Mouse (Mus musculus) limb, embryonic 10.5 days (tissue): ENCODE measurements around the gene Rab6a. TPM values are rescaled to one million over a fixed set of nuclear protein-coding genes. Genes with fewer than 3 reads are reported as not detected.

Experiments
- DNase-seq: peaks from one replicate; pipeline ENCODE4 v3.0.0-alpha.2; 2017; ENCODE audit warnings: low spot score
- H3K27ac ChIP-seq: fragments of 300-500 bp; sonication (generic); 2 replicates; pipeline ENCODE4 v1.5.1; 2016; ENCODE audit warnings: mild to moderate bottlenecking
- H3K27me3 ChIP-seq: fragments of 300-500 bp; sonication (generic); 2 replicates; pipeline ENCODE4 v1.6.1; 2016; ENCODE audit warnings: low read depth, mild to moderate bottlenecking; ENCODE audit not compliant: poor library complexity, severe bottlenecking
- H3K36me3 ChIP-seq: fragments of 300-500 bp; sonication (generic); 2 replicates; pipeline ENCODE4 v1.6.1; 2016; ENCODE audit warnings: mild to moderate bottlenecking, moderate library complexity
- H3K4me1 ChIP-seq: fragments of 300-500 bp; sonication (generic); 2 replicates; pipeline ENCODE4 v1.6.1; 2016
- H3K4me3 ChIP-seq: fragments of 300-500 bp; sonication (generic); 2 replicates; pipeline ENCODE4 v1.5.1; 2016; ENCODE audit warnings: mild to moderate bottlenecking, moderate library complexity
- H3K9me3 ChIP-seq: fragments of 300-500 bp; sonication (generic); replicated peaks from 2 replicates; pipeline ENCODE4 v1.6.1; 2016; ENCODE audit warnings: mild to moderate bottlenecking
- WGBS: fragments of 180-500 bp; shearing (Covaris S2); methylation state at CpG from one replicate; pipeline ENCODE4 v1.1.7; 2016; 5-methylcytosine and 5-hydroxymethylcytosine counted together
- polyA plus RNA-seq: library from polyadenylated mRNA; unstranded; fragments of >200 nt; fragmentation: Nextera tagmentation; extraction: Ambion mirVana; gene quantifications from 2 replicates; pipeline ENCODE4 v1.2.1, GENCODE M21; 2016

Gene Rab6a
- polyA plus RNA-seq, 1 experiment from 2014 or later, result 92.3 TPM

GRCm38 (mm10) chr7:100590504-100590844 is 16.7 kb upstream of the Rab6a start:
- Histone ChIP-seq H3K27ac (peak overlapping the region; percentile 87), H3K36me3 (no peaks in the 10 kb centered on the region)
- WGBS, result 43% methylated on average over 7 of the region's 7 CpGs

GRCm38 (mm10) chr7:100590845-100591521 is 16.2 kb upstream of the Rab6a start:
- peak; percentile 82 for DNase-seq
- Histone ChIP-seq H3K9me3 (no peaks in the 10 kb centered on the region), H3K27ac (peak overlapping the region; percentile 87), H3K36me3 (no peaks in the 10 kb centered on the region), H3K27me3 (no peaks in the 10 kb centered on the region), H3K4me1 (0 out of 2 replicates have a peak, but pooled peaks cover 3% of the 10 kb centered on the region), H3K4me3 (peak overlapping the region; percentile 64)
- WGBS, result under 1% methylated on average over 16 of the region's 20 CpGs

More at GRCm38 (mm10) chr7:100590504-100590844, 16.7 kb upstream of the Rab6a start:
- H3K9me3 ChIP-seq, result no peaks in the 10 kb centered on the region
- DNase-seq, result no peak
- H3K4me3 ChIP-seq, result peak overlapping the region; percentile 64
- no peaks in the 10 kb centered on the region for H3K27me3 ChIP-seq
- H3K4me1 ChIP-seq, result 0 out of 2 replicates have a peak, but pooled peaks cover 3% of the 10 kb centered on the region

- Histone ChIP-seq H3K9me3 (no peaks in the 10 kb centered on the region), H3K36me3 (no peaks in the 10 kb centered on the region), H3K4me3 (peak overlapping the region; percentile 64), H3K4me1 (0 out of 2 replicates have a peak, but pooled peaks cover 3% of the 10 kb centered on the region), H3K27me3 (no peaks in the 10 kb centered on the region), H3K27ac (peak overlapping the region; percentile 87; the same call in 1 of the 2 replicates)
- no peak for DNase-seq
- WGBS, result 10% methylated on average over 2 of the region's 2 CpGs
Measured at GRCm38 (mm10) chr7:100591522-100591852, 15.7 kb upstream of the Rab6a start.

- H3K36me3 ChIP-seq, result no peaks in the 10 kb centered on the region
- no peak for DNase-seq
Measured at GRCm38 (mm10) chr7:100593349-100593748, 13.9 kb upstream of the Rab6a start.

GRCm38 (mm10) chr7:100600211-100600610 is 7.0 kb upstream of the Rab6a start:
- no peak for DNase-seq
- H3K9me3 ChIP-seq, result no peaks in the 10 kb centered on the region
- no peaks in the 10 kb centered on the region for H3K4me1 ChIP-seq
- H3K27ac ChIP-seq, result no peak overlapping the region
- H3K36me3 ChIP-seq, result no peaks in the 10 kb centered on the region
- WGBS, result 88% methylated on average over 5 of the region's 5 CpGs
- H3K27me3 ChIP-seq, result 0 out of 2 replicates have a peak, but pooled peaks cover 5% of the 10 kb centered on the region
- no peak overlapping the region for H3K4me3 ChIP-seq

More at GRCm38 (mm10) chr7:100593349-100593748, 13.9 kb upstream of the Rab6a start:
- H3K4me1 ChIP-seq, result 0 out of 2 replicates have a peak, but pooled peaks cover 3% of the 10 kb centered on the region
- H3K9me3 ChIP-seq, result no peaks in the 10 kb centered on the region
- H3K27me3 ChIP-seq, result no peaks in the 10 kb centered on the region
- H3K27ac ChIP-seq, result no peak overlapping the region
- H3K4me3 ChIP-seq, result no peak overlapping the region

GRCm38 (mm10) chr7:100608130-100608741 is 1.0 kb downstream of the Rab6a start, which contains the start of gene Mrpl48:
Mrpl48 (minus strand) TSS chr7:100608301.
- peak within 1 kb of the TSS; percentile 98 for H3K27ac ChIP-seq
- no peaks in the 10 kb centered on the region for H3K9me3 ChIP-seq
- peaks cover 21% of the 10 kb centered on the region for H3K4me1 ChIP-seq
- H3K4me3 ChIP-seq, result peak within 1 kb of the TSS; percentile 99
- peak; percentile 71 for DNase-seq
- H3K27me3 ChIP-seq, result 0 out of 2 replicates have a peak, but pooled peaks cover 5% of the 10 kb centered on the region
- 1% methylated on average over 42 of the region's 43 CpGs for WGBS
- H3K36me3 ChIP-seq, result no peaks in the 10 kb centered on the region

- H3K36me3 ChIP-seq, result no peaks in the 10 kb centered on the region
- DNase-seq, result no peak
- 0 out of 2 replicates have a peak, but pooled peaks cover 5% of the 10 kb centered on the region for H3K27me3 ChIP-seq
- peak overlapping the region; percentile 98; the same call in 1 of the 2 replicates for H3K27ac ChIP-seq
- H3K9me3 ChIP-seq, result no peaks in the 10 kb centered on the region
- H3K4me3 ChIP-seq, result peak overlapping the region; percentile 99
- WGBS, result 30% methylated on average over 4 of the region's 4 CpGs
- H3K4me1 ChIP-seq, result peaks cover 21% of the 10 kb centered on the region
Measured at GRCm38 (mm10) chr7:100608910-100609309, 1.7 kb downstream of the Rab6a start.

- WGBS, result 97% methylated on average over 4 of the region's 4 CpGs
- H3K27me3 ChIP-seq, result no peaks in the 10 kb centered on the region
- no peak for DNase-seq
- no peaks in the 10 kb centered on the region for H3K4me1 ChIP-seq
- H3K27ac ChIP-seq, result no peak overlapping the region
- no peaks in the 10 kb centered on the region for H3K9me3 ChIP-seq
- no peak overlapping the region for H3K4me3 ChIP-seq
- no peaks in the 10 kb centered on the region for H3K36me3 ChIP-seq
Measured at GRCm38 (mm10) chr7:100616121-100616857, 9.1 kb downstream of the Rab6a start.

- H3K4me1 ChIP-seq, result no peaks in the 10 kb centered on the region
- H3K27me3 ChIP-seq, result no peaks in the 10 kb centered on the region
- no peak overlapping the region for H3K27ac ChIP-seq
- peaks cover 5% of the 10 kb centered on the region; the same call in 1 of the 2 replicates for H3K36me3 ChIP-seq
- WGBS, result 81% methylated on average over 2 of the region's 2 CpGs
- H3K4me3 ChIP-seq, result no peak overlapping the region
- H3K9me3 ChIP-seq, result no peaks in the 10 kb centered on the region
- no peak for DNase-seq
Measured at GRCm38 (mm10) chr7:100622277-100622676, 15.1 kb downstream of the Rab6a start.

GRCm38 (mm10) chr7:100624538-100624937 is 17.3 kb downstream of the Rab6a start:
- Histone ChIP-seq H3K4me1 (no peaks in the 10 kb centered on the region), H3K9me3 (no peaks in the 10 kb centered on the region), H3K27me3 (no peaks in the 10 kb centered on the region), H3K27ac (no peak overlapping the region), H3K36me3 (peaks cover 23% of the 10 kb centered on the region), H3K4me3 (no peak overlapping the region)
- 87% methylated on average over 3 of the region's 3 CpGs for WGBS
- no peak for DNase-seq

- no peaks in the 10 kb centered on the region for H3K9me3 ChIP-seq
- DNase-seq, result no peak
- H3K36me3 ChIP-seq, result peaks cover 43% of the 10 kb centered on the region
- no peak overlapping the region for H3K4me3 ChIP-seq
- no peaks in the 10 kb centered on the region for H3K27me3 ChIP-seq
- WGBS, result 30% methylated on average over 1 of the region's 1 CpGs
- H3K27ac ChIP-seq, result no peak overlapping the region
- no peaks in the 10 kb centered on the region for H3K4me1 ChIP-seq
Measured at GRCm38 (mm10) chr7:100637657-100638056, 30.4 kb downstream of the Rab6a start.

GRCm38 (mm10) chr7:100642413-100642812 is 35.2 kb downstream of the Rab6a start:
- WGBS, result 94% methylated on average over 4 of the region's 4 CpGs
- H3K27me3 ChIP-seq, result no peaks in the 10 kb centered on the region
- DNase-seq, result no peak

GRCm38 (mm10) chr7:100645147-100645546 is 37.9 kb downstream of the Rab6a start:
- Histone ChIP-seq H3K9me3 (no peaks in the 10 kb centered on the region), H3K27ac (no peak overlapping the region), H3K4me3 (no peak overlapping the region), H3K36me3 (peaks cover 10% of the 10 kb centered on the region; the same call in 1 of the 2 replicates), H3K4me1 (peaks cover 6% of the 10 kb centered on the region), H3K27me3 (no peaks in the 10 kb centered on the region)
- DNase-seq, result peak; percentile 66
- 47% methylated on average over 3 of the region's 3 CpGs for WGBS

More at GRCm38 (mm10) chr7:100642413-100642812, 35.2 kb downstream of the Rab6a start:
- Histone ChIP-seq H3K4me1 (no peaks in the 10 kb centered on the region), H3K27ac (no peak overlapping the region), H3K36me3 (peaks cover 20% of the 10 kb centered on the region), H3K4me3 (no peak overlapping the region), H3K9me3 (no peaks in the 10 kb centered on the region)
